Mouse (Mus musculus): ENCODE measurements around the gene Nkiras1. TPM values are rescaled to one million over a fixed set of nuclear protein-coding genes. Genes with fewer than 3 reads are reported as not detected.
A peak's percentile ranks its signal among the peaks of the same experiment; 100 is the strongest.

Gene Nkiras1
- total and polyA plus RNA-seq, 2 experiments from 2014 or later = 3.4 to 36.9 TPM

- no peak overlapping the region for H3K4me3 ChIP-seq (ENCODE audit: low read depth, low read length)
- H3K27ac ChIP-seq (ENCODE audit: low read depth) = no peak overlapping the region
- ATAC-seq (ENCODE audit: insufficient read depth, low read depth) = no peak
- H3K4me1 ChIP-seq (ENCODE audit: control insufficient read depth, insufficient read depth) = peaks cover 28% of the 10 kb centered on the region
- H3K27me3 ChIP-seq (ENCODE audit: control insufficient read depth, insufficient read depth, low read length) = no peaks in the 10 kb centered on the region
- TF ChIP-seq EP300 (IDR thresholded peaks at IDR 0.05; ENCODE audit: low read depth) = no peak
- no peak for TF ChIP-seq CTCF (IDR thresholded peaks at IDR 0.05; ENCODE audit: low read depth)
- H3K9me3 ChIP-seq (replicated peaks; ENCODE audit: control insufficient read depth, low read length) = no peaks in the 10 kb centered on the region
- WGBS = 86% methylated on average over 2 of the region's 2 CpGs
- no peak for DNase-seq (ENCODE audit: low spot score)
- H3K9ac ChIP-seq (replicated peaks; ENCODE audit: low read depth, low read length) = no peak overlapping the region
- 0 out of 2 replicates have a peak, but pooled peaks cover 3% of the 10 kb centered on the region for H3K36me3 ChIP-seq (replicated peaks; ENCODE audit: control insufficient read depth, insufficient read depth, low read length)
- H3K4me2 ChIP-seq (ENCODE audit: low read depth, low read length) = no peak overlapping the region
Measured at GRCm38 (mm10) chr14:18298874-18299273, 27.9 kb downstream of the Nkiras1 start.

- WGBS = 89% methylated on average over 2 of the region's 2 CpGs
- no peak overlapping the region for H3K4me2 ChIP-seq (ENCODE audit: low read depth, low read length)
- ATAC-seq (ENCODE audit: insufficient read depth, low read depth) = no peak
Measured at GRCm38 (mm10) chr14:18300676-18301075, 29.7 kb downstream of the Nkiras1 start.

GRCm38 (mm10) chr14:18301591-18301990, 30.7 kb downstream of the Nkiras1 start:
- TF ChIP-seq CTCF (IDR thresholded peaks at IDR 0.05; ENCODE audit: low read depth) = no peak
- TF ChIP-seq EP300 (IDR thresholded peaks at IDR 0.05; ENCODE audit: low read depth) = no peak
- Histone ChIP-seq H3K4me2 (ENCODE audit: low read depth, low read length) (no peak overlapping the region), H3K27ac (ENCODE audit: low read depth) (no peak overlapping the region), H3K4me1 (ENCODE audit: control insufficient read depth, insufficient read depth) (peaks cover 32% of the 10 kb centered on the region), H3K9me3 (replicated peaks; ENCODE audit: control insufficient read depth, low read length) (no peaks in the 10 kb centered on the region), H3K9ac (replicated peaks; ENCODE audit: low read depth, low read length) (no peak overlapping the region), H3K27me3 (ENCODE audit: control insufficient read depth, insufficient read depth, low read length) (no peaks in the 10 kb centered on the region), H3K4me3 (ENCODE audit: low read depth, low read length) (no peak overlapping the region), H3K36me3 (replicated peaks; ENCODE audit: control insufficient read depth, insufficient read depth, low read length) (0 out of 2 replicates have a peak, but pooled peaks cover 3% of the 10 kb centered on the region)
- ATAC-seq (ENCODE audit: insufficient read depth, low read depth) (no peak), DNase-seq (ENCODE audit: low spot score) (no peak)
- 35% methylated on average over 3 of the region's 3 CpGs for WGBS

More at GRCm38 (mm10) chr14:18300676-18301075, 29.7 kb downstream of the Nkiras1 start:
- H3K4me3 ChIP-seq (ENCODE audit: low read depth, low read length) = no peak overlapping the region
- H3K27me3 ChIP-seq (ENCODE audit: control insufficient read depth, insufficient read depth, low read length) = no peaks in the 10 kb centered on the region
- no peak overlapping the region for H3K9ac ChIP-seq (replicated peaks; ENCODE audit: low read depth, low read length)
- H3K4me1 ChIP-seq (ENCODE audit: control insufficient read depth, insufficient read depth) = peaks cover 32% of the 10 kb centered on the region
- no peak for DNase-seq (ENCODE audit: low spot score)
- no peaks in the 10 kb centered on the region for H3K9me3 ChIP-seq (replicated peaks; ENCODE audit: control insufficient read depth, low read length)
- TF ChIP-seq EP300 (IDR thresholded peaks at IDR 0.05; ENCODE audit: low read depth) (no peak), CTCF (IDR thresholded peaks at IDR 0.05; ENCODE audit: low read depth) (no peak)
- H3K36me3 ChIP-seq (replicated peaks; ENCODE audit: control insufficient read depth, insufficient read depth, low read length) = 0 out of 2 replicates have a peak, but pooled peaks cover 3% of the 10 kb centered on the region
- H3K27ac ChIP-seq (ENCODE audit: low read depth) = no peak overlapping the region

GRCm38 (mm10) chr14:18302750-18303149, 31.8 kb downstream of the Nkiras1 start:
- WGBS = 58% methylated on average over 3 of the region's 3 CpGs
- Histone ChIP-seq H3K27ac (ENCODE audit: low read depth) (peak overlapping the region; percentile 43; the same call in 1 of the 2 replicates), H3K27me3 (ENCODE audit: control insufficient read depth, insufficient read depth, low read length) (no peaks in the 10 kb centered on the region), H3K36me3 (replicated peaks; ENCODE audit: control insufficient read depth, insufficient read depth, low read length) (0 out of 2 replicates have a peak, but pooled peaks cover 3% of the 10 kb centered on the region), H3K4me1 (ENCODE audit: control insufficient read depth, insufficient read depth) (peaks cover 32% of the 10 kb centered on the region), H3K4me3 (ENCODE audit: low read depth, low read length) (no peak overlapping the region), H3K4me2 (ENCODE audit: low read depth, low read length) (no peak overlapping the region), H3K9me3 (replicated peaks; ENCODE audit: control insufficient read depth, low read length) (no peaks in the 10 kb centered on the region), H3K9ac (replicated peaks; ENCODE audit: low read depth, low read length) (no peak overlapping the region)
- TF ChIP-seq EP300 (IDR thresholded peaks at IDR 0.05; ENCODE audit: low read depth) = no peak
- no peak for TF ChIP-seq CTCF (IDR thresholded peaks at IDR 0.05; ENCODE audit: low read depth)
- DNase-seq (ENCODE audit: low spot score) = no peak
- no peak for ATAC-seq (ENCODE audit: insufficient read depth, low read depth)

- 0 out of 2 replicates have a peak, but pooled peaks cover 3% of the 10 kb centered on the region for H3K36me3 ChIP-seq (replicated peaks; ENCODE audit: control insufficient read depth, insufficient read depth, low read length)
- peak; percentile 69 for DNase-seq (ENCODE audit: low spot score)
- WGBS = 33% methylated on average over 4 of the region's 4 CpGs
- H3K4me2 ChIP-seq (ENCODE audit: low read depth, low read length) = peak overlapping the region; percentile 5; the same call in 1 of the 2 replicates
- peak overlapping the region; percentile 43 for H3K27ac ChIP-seq (ENCODE audit: low read depth)
- H3K27me3 ChIP-seq (ENCODE audit: control insufficient read depth, insufficient read depth, low read length) = no peaks in the 10 kb centered on the region
- TF ChIP-seq CTCF (IDR thresholded peaks at IDR 0.05; ENCODE audit: low read depth) (no peak), EP300 (IDR thresholded peaks at IDR 0.05; ENCODE audit: low read depth) (no peak)
- no peak overlapping the region for H3K4me3 ChIP-seq (ENCODE audit: low read depth, low read length)
- H3K9ac ChIP-seq (replicated peaks; ENCODE audit: low read depth, low read length) = no peak overlapping the region
- peaks cover 32% of the 10 kb centered on the region for H3K4me1 ChIP-seq (ENCODE audit: control insufficient read depth, insufficient read depth)
- H3K9me3 ChIP-seq (replicated peaks; ENCODE audit: control insufficient read depth, low read length) = no peaks in the 10 kb centered on the region
- peak; percentile 85 for ATAC-seq (ENCODE audit: insufficient read depth, low read depth)
Measured at GRCm38 (mm10) chr14:18303262-18303661, 32.3 kb downstream of the Nkiras1 start.

- Histone ChIP-seq H3K27me3 (ENCODE audit: control insufficient read depth, insufficient read depth, low read length) (no peaks in the 10 kb centered on the region), H3K36me3 (replicated peaks; ENCODE audit: control insufficient read depth, insufficient read depth, low read length) (no peaks in the 10 kb centered on the region), H3K9ac (replicated peaks; ENCODE audit: low read depth, low read length) (no peak overlapping the region), H3K4me2 (ENCODE audit: low read depth, low read length) (no peak overlapping the region), H3K9me3 (replicated peaks; ENCODE audit: control insufficient read depth, low read length) (no peaks in the 10 kb centered on the region), H3K4me3 (ENCODE audit: low read depth, low read length) (no peak overlapping the region), H3K27ac (ENCODE audit: low read depth) (peak overlapping the region; percentile 43; the same call in 1 of the 2 replicates), H3K4me1 (ENCODE audit: control insufficient read depth, insufficient read depth) (peaks cover 32% of the 10 kb centered on the region)
- TF ChIP-seq EP300 (IDR thresholded peaks at IDR 0.05; ENCODE audit: low read depth) (no peak), CTCF (IDR thresholded peaks at IDR 0.05; ENCODE audit: low read depth) (no peak)
- ATAC-seq (ENCODE audit: insufficient read depth, low read depth) (no peak), DNase-seq (ENCODE audit: low spot score) (no peak)
- WGBS = 92% methylated on average over 5 of the region's 5 CpGs
Measured at GRCm38 (mm10) chr14:18304165-18304564, 33.2 kb downstream of the Nkiras1 start.

All from heart, postnatal 0 days (tissue).